Mouse (Mus musculus) ES-Bruce4 (cell line): ENCODE measurements around the gene Me1. TPM values are rescaled to one million over a fixed set of nuclear protein-coding genes. Genes with fewer than 3 reads are reported as not detected.
"Not testable (repeated sequence)": the region's sequence is repeated elsewhere in the genome, so short reads cannot be mapped to it uniquely, and the experiment has no call there.

Experiments
- H3K27ac ChIP-seq: 2 replicates; pipeline ENCODE4 v1.5.1; 2012; ENCODE audit warnings: low read length, inconsistent platforms; ENCODE audit not compliant: insufficient read depth
- H3K27me3 ChIP-seq: 2 replicates; pipeline ENCODE4 v1.6.1; 2012; ENCODE audit warnings: mild to moderate bottlenecking, low read length, inconsistent platforms; ENCODE audit not compliant: control insufficient read depth, poor library complexity, insufficient read depth, severe bottlenecking
- H3K36me3 ChIP-seq: 2 replicates; pipeline ENCODE4 v1.6.1; 2012; ENCODE audit warnings: inconsistent platforms, mild to moderate bottlenecking, low read length, moderate library complexity; ENCODE audit not compliant: control insufficient read depth, poor library complexity, insufficient read depth, severe bottlenecking
- H3K4me1 ChIP-seq: one replicate; pipeline ENCODE4 v1.8.1; 2011; ENCODE audit warnings: low read length; ENCODE audit not compliant: control insufficient read depth, insufficient read depth
- H3K4me3 ChIP-seq: 2 replicates; pipeline ENCODE4 v1.5.1; 2011; ENCODE audit warnings: low read depth, mild to moderate bottlenecking, low read length
- H3K9ac ChIP-seq: 2 replicates; pipeline ENCODE4 v1.6.1; 2012; ENCODE audit warnings: low read depth, mild to moderate bottlenecking, inconsistent platforms; ENCODE audit not compliant: poor library complexity, severe bottlenecking
- H3K9me3 ChIP-seq: replicated peaks from 2 replicates; pipeline ENCODE4 v1.6.1; 2012; ENCODE audit warnings: mild to moderate bottlenecking, low read length, inconsistent platforms; ENCODE audit not compliant: control insufficient read depth, poor library complexity, insufficient read depth, severe bottlenecking
- CTCF ChIP-seq: IDR thresholded peaks from one replicate; pipeline ENCODE4 v1.8.1; 2011; ENCODE audit warnings: low read depth, low read length
- EP300 ChIP-seq: IDR thresholded peaks from 2 replicates; pipeline ENCODE4 v1.6.1; 2011; ENCODE audit warnings: low read depth, low read length; ENCODE audit not compliant: insufficient read depth
- POLR2A ChIP-seq: IDR thresholded peaks from one replicate; pipeline ENCODE4 v1.8.1; 2011; ENCODE audit warnings: low read length; ENCODE audit not compliant: insufficient read depth
- polyA plus RNA-seq: library from polyadenylated mRNA; stranded (reverse); fragments of >200 nt; gene quantifications from 2 replicates; pipeline ENCODE4 v1.2.4, GENCODE M21; 2011; ENCODE audit warnings: low read depth; ENCODE audit not compliant: missing spikeins, insufficient read depth, insufficient read length

Gene Me1
- polyA plus RNA-seq, 1 experiment = 25.2 TPM

GRCm38 (mm10) chr9:86619341-86620139 lies 76.2 kb downstream of the Me1 start:
- Histone ChIP-seq H3K27ac (no peak overlapping the region), H3K9ac (no peak overlapping the region), H3K9me3 (no peaks in the 10 kb centered on the region), H3K4me1 (no peaks in the 10 kb centered on the region), H3K27me3 (no peaks in the 10 kb centered on the region), H3K36me3 (no peaks in the 10 kb centered on the region), H3K4me3 (no peak overlapping the region)
- TF ChIP-seq EP300 (no peak), CTCF (no peak), POLR2A (no peak)

- Histone ChIP-seq H3K36me3 (no peaks in the 10 kb centered on the region), H3K9ac (no peak overlapping the region), H3K4me3 (no peak overlapping the region), H3K27ac (no peak overlapping the region), H3K9me3 (no peaks in the 10 kb centered on the region), H3K4me1 (no peaks in the 10 kb centered on the region), H3K27me3 (no peaks in the 10 kb centered on the region)
- TF ChIP-seq POLR2A (no peak), CTCF (no peak), EP300 (no peak)
Observed at GRCm38 (mm10) chr9:86617837-86618492, 77.8 kb downstream of the Me1 start.

- Histone ChIP-seq H3K9me3 (no peaks in the 10 kb centered on the region), H3K4me3 (no peak overlapping the region), H3K9ac (no peak overlapping the region), H3K4me1 (no peaks in the 10 kb centered on the region), H3K27ac (no peak overlapping the region), H3K27me3 (no peaks in the 10 kb centered on the region), H3K36me3 (no peaks in the 10 kb centered on the region)
- TF ChIP-seq EP300 (no peak), POLR2A (no peak), CTCF (no peak)
Observed at GRCm38 (mm10) chr9:86615765-86616164, 80.0 kb downstream of the Me1 start.

GRCm38 (mm10) chr9:86612091-86612490 lies 83.7 kb downstream of the Me1 start:
- no peaks in the 10 kb centered on the region for H3K36me3 ChIP-seq
- H3K27ac ChIP-seq = no peak overlapping the region
- H3K27me3 ChIP-seq = no peaks in the 10 kb centered on the region
- H3K4me3 ChIP-seq = no peak overlapping the region
- no peak overlapping the region for H3K9ac ChIP-seq
- TF ChIP-seq POLR2A = no peak
- no peak for TF ChIP-seq EP300
- TF ChIP-seq CTCF = no peak
- no peaks in the 10 kb centered on the region for H3K9me3 ChIP-seq
- H3K4me1 ChIP-seq = no peaks in the 10 kb centered on the region

- H3K27ac ChIP-seq = no peak overlapping the region
- H3K9ac ChIP-seq = no peak overlapping the region
- no peaks in the 10 kb centered on the region for H3K4me1 ChIP-seq
- no peaks in the 10 kb centered on the region for H3K9me3 ChIP-seq
- no peaks in the 10 kb centered on the region for H3K27me3 ChIP-seq
- no peaks in the 10 kb centered on the region for H3K36me3 ChIP-seq
- TF ChIP-seq POLR2A (no peak), CTCF (no peak), EP300 (no peak)
- H3K4me3 ChIP-seq = no peak overlapping the region
Observed at GRCm38 (mm10) chr9:86605776-86606175, 90.0 kb downstream of the Me1 start.

GRCm38 (mm10) chr9:86599723-86600303 lies 95.9 kb downstream of the Me1 start:
- Histone ChIP-seq H3K27me3 (no peaks in the 10 kb centered on the region), H3K4me1 (no peaks in the 10 kb centered on the region), H3K27ac (no peak overlapping the region), H3K36me3 (no peaks in the 10 kb centered on the region), H3K4me3 (no peak overlapping the region), H3K9ac (no peak overlapping the region), H3K9me3 (no peaks in the 10 kb centered on the region)
- TF ChIP-seq EP300 (no peak), CTCF (no peak)

GRCm38 (mm10) chr9:86596983-86597382 lies 98.8 kb downstream of the Me1 start:
- H3K27me3 ChIP-seq, H3K9me3 ChIP-seq, H3K4me1 ChIP-seq, H3K36me3 ChIP-seq, H3K27ac ChIP-seq, H3K4me3 ChIP-seq, H3K9ac ChIP-seq: not testable (repeated sequence)

- not testable (repeated sequence) for H3K27ac ChIP-seq, H3K36me3 ChIP-seq, H3K9me3 ChIP-seq, H3K27me3 ChIP-seq, H3K4me3 ChIP-seq, H3K9ac ChIP-seq, H3K4me1 ChIP-seq
Observed at GRCm38 (mm10) chr9:86594357-86594767, 101.4 kb downstream of the Me1 start.
